Mouse (Mus musculus): ENCODE results near the gene Defb23. TPM values are rescaled to one million over a fixed set of nuclear protein-coding genes. Genes with fewer than 3 reads are reported as not detected.

Gene Defb23
- total RNA-seq (2014; rRNA removed) (not detected in 2 replicates), polyA plus RNA-seq (2015; fragmentation: Nextera tagmentation; extraction: Ambion mirVana) (not detected in 2 replicates)

- DNase-seq (ENCODE audit: low spot score): no peak
- H3K4me3 ChIP-seq (ENCODE audit: low read length): no peak within 1 kb of the TSS
- ATAC-seq: no peak
- 0 out of 2 replicates have a peak, but pooled peaks have one; percentile 4 for TF ChIP-seq CTCF (IDR thresholded peaks at IDR 0.05; ENCODE audit: low read depth)
- 90% methylated on average over 3 of the region's 3 CpGs for WGBS
- H3K36me3 ChIP-seq (ENCODE audit: insufficient read depth, low read length): no peaks in the 10 kb centered on the region
- no peaks in the 10 kb centered on the region for H3K9me3 ChIP-seq (ENCODE audit: low read length)
- H3K4me1 ChIP-seq (ENCODE audit: insufficient read depth, low read length): no peaks in the 10 kb centered on the region
- H3K9ac ChIP-seq (replicated peaks; ENCODE audit: low read length): no peak within 1 kb of the TSS
- H3K27ac ChIP-seq: no peak within 1 kb of the TSS
- no peak within 1 kb of the TSS for H3K4me2 ChIP-seq (ENCODE audit: low read depth, low read length)
- no peaks in the 10 kb centered on the region for H3K27me3 ChIP-seq (ENCODE audit: insufficient read depth, low read length)
These were observed at the start of gene Defb23 for GRCm38 (mm10) chr2:152464570-152465150. Gene Defb23 (minus strand): TSS chr2:152464620.

GRCm38 (mm10) chr2:152511592-152511991, 47.2 kb upstream of the Defb23 start, which contains the start of gene Defb26:
Gene Defb26 (minus strand): TSS chr2:152511692.
- no peak within 1 kb of the TSS for H3K9ac ChIP-seq (replicated peaks; ENCODE audit: low read length)
- no peaks in the 10 kb centered on the region for H3K36me3 ChIP-seq (ENCODE audit: insufficient read depth, low read length)
- DNase-seq (ENCODE audit: low spot score): no peak
- no peak within 1 kb of the TSS for H3K4me2 ChIP-seq (ENCODE audit: low read depth, low read length)
- no peak within 1 kb of the TSS for H3K4me3 ChIP-seq (ENCODE audit: low read length)
- WGBS: 48% methylated on average over 1 of the region's 1 CpGs
- TF ChIP-seq CTCF (IDR thresholded peaks at IDR 0.05; ENCODE audit: low read depth): no peak
- H3K9me3 ChIP-seq (ENCODE audit: low read length): no peaks in the 10 kb centered on the region
- no peak for ATAC-seq
- H3K27me3 ChIP-seq (ENCODE audit: insufficient read depth, low read length): no peaks in the 10 kb centered on the region
- H3K27ac ChIP-seq: no peak within 1 kb of the TSS
- no peaks in the 10 kb centered on the region for H3K4me1 ChIP-seq (ENCODE audit: insufficient read depth, low read length)

- no peaks in the 10 kb centered on the region for H3K4me1 ChIP-seq (ENCODE audit: insufficient read depth, low read length)
- WGBS: 92% methylated on average over 2 of the region's 2 CpGs
These were observed 39.5 kb upstream of the Defb23 start for GRCm38 (mm10) chr2:152503950-152504349.

GRCm38 (mm10) chr2:152500863-152501229, 36.4 kb upstream of the Defb23 start:
- Histone ChIP-seq H3K27me3 (ENCODE audit: insufficient read depth, low read length) (no peaks in the 10 kb centered on the region), H3K36me3 (ENCODE audit: insufficient read depth, low read length) (no peaks in the 10 kb centered on the region), H3K9me3 (ENCODE audit: low read length) (no peaks in the 10 kb centered on the region), H3K27ac (no peak overlapping the region), H3K4me3 (ENCODE audit: low read length) (no peak overlapping the region), H3K4me1 (ENCODE audit: insufficient read depth, low read length) (no peaks in the 10 kb centered on the region), H3K4me2 (ENCODE audit: low read depth, low read length) (no peak overlapping the region), H3K9ac (replicated peaks; ENCODE audit: low read length) (no peak overlapping the region)
- 83% methylated on average over 6 of the region's 6 CpGs for WGBS
- TF ChIP-seq CTCF (IDR thresholded peaks at IDR 0.05; ENCODE audit: low read depth): 0 out of 2 replicates have a peak, but pooled peaks have one; percentile 11
- ATAC-seq: no peak
- DNase-seq (ENCODE audit: low spot score): no peak

More at GRCm38 (mm10) chr2:152503950-152504349, 39.5 kb upstream of the Defb23 start:
- no peaks in the 10 kb centered on the region for H3K9me3 ChIP-seq (ENCODE audit: low read length)
- DNase-seq (ENCODE audit: low spot score) (no peak), ATAC-seq (no peak)
- H3K4me2 ChIP-seq (ENCODE audit: low read depth, low read length): no peak overlapping the region
- H3K9ac ChIP-seq (replicated peaks; ENCODE audit: low read length): no peak overlapping the region
- no peak overlapping the region for H3K27ac ChIP-seq
- H3K4me3 ChIP-seq (ENCODE audit: low read length): no peak overlapping the region
- no peaks in the 10 kb centered on the region for H3K36me3 ChIP-seq (ENCODE audit: insufficient read depth, low read length)
- no peak for TF ChIP-seq CTCF (IDR thresholded peaks at IDR 0.05; ENCODE audit: low read depth)
- H3K27me3 ChIP-seq (ENCODE audit: insufficient read depth, low read length): no peaks in the 10 kb centered on the region

GRCm38 (mm10) chr2:152500204-152500862, 35.9 kb upstream of the Defb23 start:
- 69% methylated on average over 7 of the region's 7 CpGs for WGBS
- H3K4me2 ChIP-seq (ENCODE audit: low read depth, low read length): no peak overlapping the region

GRCm38 (mm10) chr2:152498020-152498419, 33.6 kb upstream of the Defb23 start:
- Histone ChIP-seq H3K4me3 (ENCODE audit: low read length) (no peak overlapping the region), H3K36me3 (ENCODE audit: insufficient read depth, low read length) (no peaks in the 10 kb centered on the region), H3K27me3 (ENCODE audit: insufficient read depth, low read length) (no peaks in the 10 kb centered on the region), H3K4me1 (ENCODE audit: insufficient read depth, low read length) (no peaks in the 10 kb centered on the region), H3K9me3 (ENCODE audit: low read length) (no peaks in the 10 kb centered on the region), H3K27ac (no peak overlapping the region), H3K9ac (replicated peaks; ENCODE audit: low read length) (no peak overlapping the region), H3K4me2 (ENCODE audit: low read depth, low read length) (no peak overlapping the region)
- 75% methylated on average over 6 of the region's 6 CpGs for WGBS
- DNase-seq (ENCODE audit: low spot score) (no peak), ATAC-seq (no peak)
- no peak for TF ChIP-seq CTCF (IDR thresholded peaks at IDR 0.05; ENCODE audit: low read depth)

More at GRCm38 (mm10) chr2:152500204-152500862, 35.9 kb upstream of the Defb23 start:
- Histone ChIP-seq H3K9me3 (ENCODE audit: low read length) (no peaks in the 10 kb centered on the region), H3K4me3 (ENCODE audit: low read length) (no peak overlapping the region), H3K27me3 (ENCODE audit: insufficient read depth, low read length) (no peaks in the 10 kb centered on the region), H3K27ac (no peak overlapping the region), H3K9ac (replicated peaks; ENCODE audit: low read length) (no peak overlapping the region), H3K36me3 (ENCODE audit: insufficient read depth, low read length) (no peaks in the 10 kb centered on the region), H3K4me1 (ENCODE audit: insufficient read depth, low read length) (no peaks in the 10 kb centered on the region)
- no peak for TF ChIP-seq CTCF (IDR thresholded peaks at IDR 0.05; ENCODE audit: low read depth)
- ATAC-seq (no peak), DNase-seq (ENCODE audit: low spot score) (no peak)

- no peak overlapping the region for H3K4me2 ChIP-seq (ENCODE audit: low read depth, low read length)
- no peak overlapping the region for H3K4me3 ChIP-seq (ENCODE audit: low read length)
- H3K9ac ChIP-seq (replicated peaks; ENCODE audit: low read length): no peak overlapping the region
- TF ChIP-seq CTCF (IDR thresholded peaks at IDR 0.05; ENCODE audit: low read depth): peak; percentile 8; the same call in 1 of the 2 replicates
- DNase-seq (ENCODE audit: low spot score) (no peak), ATAC-seq (no peak)
- no peak overlapping the region for H3K27ac ChIP-seq
- H3K9me3 ChIP-seq (ENCODE audit: low read length): no peaks in the 10 kb centered on the region
- H3K4me1 ChIP-seq (ENCODE audit: insufficient read depth, low read length): no peaks in the 10 kb centered on the region
- no peaks in the 10 kb centered on the region for H3K36me3 ChIP-seq (ENCODE audit: insufficient read depth, low read length)
- no peaks in the 10 kb centered on the region for H3K27me3 ChIP-seq (ENCODE audit: insufficient read depth, low read length)
- 73% methylated on average over 6 of the region's 6 CpGs for WGBS
These were observed 28.7 kb upstream of the Defb23 start for GRCm38 (mm10) chr2:152493151-152493550.

All from hindbrain, postnatal 0 days (tissue).